Mouse (Mus musculus): ENCODE measurements around the gene Cadm2. TPM values are rescaled to one million over a fixed set of nuclear protein-coding genes. Genes with fewer than 3 reads are reported as not detected.

The Cadm2 gene
- total RNA-seq, 2 experiments from 2014 or later = 192 to 198 TPM

GRCm38 (mm10) chr16:67515549-67515948 lies 105.2 kb downstream of the Cadm2 start:
- DNase-seq (ENCODE audit: low spot score in 2 of 2) = no peak

- no peak for DNase-seq (ENCODE audit: low spot score in 2 of 2)
Observed at GRCm38 (mm10) chr16:67509079-67509478, 111.6 kb downstream of the Cadm2 start.

- DNase-seq (ENCODE audit: low spot score in 2 of 2) = no peak
Observed at GRCm38 (mm10) chr16:67482542-67482941, 138.2 kb downstream of the Cadm2 start.

- DNase-seq (ENCODE audit: low spot score in 2 of 2) = no peak
Observed at GRCm38 (mm10) chr16:67467041-67467440, 153.7 kb downstream of the Cadm2 start.

GRCm38 (mm10) chr16:67436301-67436700 lies 184.4 kb downstream of the Cadm2 start:
- DNase-seq (ENCODE audit: low spot score in 2 of 2) = no peak

- no peak for DNase-seq (ENCODE audit: low spot score in 2 of 2)
Observed at GRCm38 (mm10) chr16:67425371-67425770, 195.3 kb downstream of the Cadm2 start.

GRCm38 (mm10) chr16:67410926-67411325 lies 209.8 kb downstream of the Cadm2 start:
- DNase-seq (ENCODE audit: low spot score in 2 of 2) = no peak

- DNase-seq (ENCODE audit: low spot score in 2 of 2) = no peak
Observed at GRCm38 (mm10) chr16:67410482-67410881, 210.2 kb downstream of the Cadm2 start.

- DNase-seq (ENCODE audit: low spot score in 2 of 2) = no peak
Observed at GRCm38 (mm10) chr16:67367745-67368144, 253.0 kb downstream of the Cadm2 start.

- peak in 1 of 2 experiments; percentile 18 for DNase-seq (ENCODE audit: low spot score in 2 of 2)
Observed at GRCm38 (mm10) chr16:67348011-67348410, 272.7 kb downstream of the Cadm2 start.

- no peak for DNase-seq (ENCODE audit: low spot score in 2 of 2)
Observed at GRCm38 (mm10) chr16:67347561-67347960, 273.1 kb downstream of the Cadm2 start.

GRCm38 (mm10) chr16:67346621-67347290 lies 274.0 kb downstream of the Cadm2 start:
- DNase-seq (ENCODE audit: low spot score in 2 of 2) = peak; percentile 8 to 26

- no peak for DNase-seq (ENCODE audit: low spot score in 2 of 2)
Observed at GRCm38 (mm10) chr16:67344194-67344593, 276.5 kb downstream of the Cadm2 start.

GRCm38 (mm10) chr16:67311033-67311432 lies 309.7 kb downstream of the Cadm2 start:
- peak in 1 of 2 experiments; percentile 15 for DNase-seq (ENCODE audit: low spot score in 2 of 2)

- no peak for DNase-seq (ENCODE audit: low spot score in 2 of 2)
Observed at GRCm38 (mm10) chr16:67284664-67285063, 336.0 kb downstream of the Cadm2 start.

GRCm38 (mm10) chr16:67243598-67243997 lies 377.1 kb downstream of the Cadm2 start:
- no peak for DNase-seq (ENCODE audit: low spot score in 2 of 2)

GRCm38 (mm10) chr16:67234862-67235261 lies 385.8 kb downstream of the Cadm2 start:
- DNase-seq (ENCODE audit: low spot score in 2 of 2) = no peak

GRCm38 (mm10) chr16:67226696-67227095 lies 394.0 kb downstream of the Cadm2 start:
- DNase-seq (ENCODE audit: low spot score in 2 of 2) = no peak

GRCm38 (mm10) chr16:67203329-67203728 lies 417.4 kb downstream of the Cadm2 start:
- no peak for DNase-seq (ENCODE audit: low spot score in 2 of 2)

- no peak for DNase-seq (ENCODE audit: low spot score in 2 of 2)
Observed at GRCm38 (mm10) chr16:67192852-67193415, 427.8 kb downstream of the Cadm2 start.

- DNase-seq (ENCODE audit: low spot score in 2 of 2) = no peak
Observed at GRCm38 (mm10) chr16:67192395-67192794, 428.3 kb downstream of the Cadm2 start.

- no peak for DNase-seq (ENCODE audit: low spot score in 2 of 2)
Observed at GRCm38 (mm10) chr16:67186322-67186721, 434.4 kb downstream of the Cadm2 start.

GRCm38 (mm10) chr16:67182958-67183357 lies 437.8 kb downstream of the Cadm2 start:
- no peak for DNase-seq (ENCODE audit: low spot score in 2 of 2)

All from left cerebral cortex, adult 18-20 months (tissue).